Mouse (Mus musculus) spleen, adult 2 months (tissue): ENCODE data around the gene Tspan15. TPM values are rescaled to one million over a fixed set of nuclear protein-coding genes. Genes with fewer than 3 reads are reported as not detected.

Experiments
- DNase-seq, 2 experiments: peaks; one replicate each; pipeline versions ENCODE4 v3.0.0 to v3.0.0-alpha.2; 2012 to 2021; ENCODE audit warnings: low spot score in 2 of 2, low read depth in 1 of 2
- H3K27ac ChIP-seq: fragments of 200-500 bp; 2 replicates; pipeline ENCODE4 v1.5.1; 2012; ENCODE audit warnings: low read length, inconsistent platforms; ENCODE audit not compliant: insufficient read depth
- H3K27me3 ChIP-seq: fragments of 200-500 bp; 2 replicates; pipeline ENCODE4 v1.6.1; 2012; ENCODE audit warnings: mild to moderate bottlenecking, moderate library complexity, low read length, inconsistent platforms; ENCODE audit not compliant: control insufficient read depth, insufficient read depth
- H3K36me3 ChIP-seq: fragments of 200-500 bp; 2 replicates; pipeline ENCODE4 v1.6.1; 2012; ENCODE audit warnings: mild to moderate bottlenecking, low read length, inconsistent platforms; ENCODE audit not compliant: control insufficient read depth, insufficient read depth
- H3K4me1 ChIP-seq: fragments of 200-500 bp; 2 replicates; pipeline ENCODE4 v1.6.1; 2011; ENCODE audit warnings: inconsistent platforms; ENCODE audit not compliant: control insufficient read depth, insufficient read depth, insufficient read length
- H3K4me3 ChIP-seq: fragments of 200-500 bp; 2 replicates; pipeline ENCODE4 v1.5.1; 2011; ENCODE audit warnings: mild to moderate bottlenecking, inconsistent platforms; ENCODE audit not compliant: insufficient read depth, insufficient read length; ENCODE audit errors: extremely low read depth
- CTCF ChIP-seq: fragments of 200-500 bp; IDR thresholded peaks from 2 replicates; pipeline ENCODE4 v1.5.1; 2011; ENCODE audit warnings: mild to moderate bottlenecking, inconsistent platforms; ENCODE audit not compliant: insufficient read depth, insufficient read length, insufficient replicate concordance; ENCODE audit errors: extremely low read depth
- POLR2A ChIP-seq: fragments of 200-500 bp; IDR thresholded peaks from 2 replicates; pipeline ENCODE4 v1.6.1; 2011; ENCODE audit warnings: low read depth, low read length, inconsistent platforms
- WGBS: fragments of 180-500 bp; shearing (Covaris S2); methylation state at CpG from one replicate; pipeline ENCODE4 v1.1.7; 2018; 5-methylcytosine and 5-hydroxymethylcytosine counted together
- polyA plus RNA-seq: library from polyadenylated mRNA; depleted of rRNA; stranded (reverse); fragments of >200 nt; gene quantifications from 2 replicates; pipeline ENCODE4 v1.2.3, GENCODE M21; 2012

Gene Tspan15
- polyA plus RNA-seq, 1 experiment = 39.2 TPM

GRCm38 (mm10) chr10:62215169-62215616 is 15.9 kb downstream of the Tspan15 start:
- WGBS = 51% methylated on average over 5 of the region's 5 CpGs
- no peaks in the 10 kb centered on the region; the same call in 1 of the 2 replicates for H3K4me1 ChIP-seq
- no peak overlapping the region for H3K4me3 ChIP-seq

GRCm38 (mm10) chr10:62211310-62211709 is 19.7 kb downstream of the Tspan15 start:
- Histone ChIP-seq H3K36me3 (no peaks in the 10 kb centered on the region), H3K4me1 (no peaks in the 10 kb centered on the region), H3K4me3 (no peak overlapping the region), H3K27me3 (0 out of 2 replicates have a peak, but pooled peaks cover 1% of the 10 kb centered on the region), H3K27ac (no peak overlapping the region)
- TF ChIP-seq CTCF (no peak), POLR2A (no peak)
- WGBS = 64% methylated on average over 6 of the region's 6 CpGs
- DNase-seq = no peak

More at GRCm38 (mm10) chr10:62215169-62215616, 15.9 kb downstream of the Tspan15 start:
- Histone ChIP-seq H3K36me3 (no peaks in the 10 kb centered on the region), H3K27ac (no peak overlapping the region), H3K27me3 (no peaks in the 10 kb centered on the region)
- TF ChIP-seq CTCF (no peak), POLR2A (no peak)
- no peak for DNase-seq

GRCm38 (mm10) chr10:62208241-62208896 is 22.7 kb downstream of the Tspan15 start:
- DNase-seq = no peak
- 74% methylated on average over 10 of the region's 10 CpGs for WGBS
- no peak for TF ChIP-seq POLR2A

GRCm38 (mm10) chr10:62202574-62202973 is 28.5 kb downstream of the Tspan15 start:
- TF ChIP-seq POLR2A (no peak), CTCF (no peak)
- H3K36me3 ChIP-seq = no peaks in the 10 kb centered on the region
- H3K4me1 ChIP-seq = no peaks in the 10 kb centered on the region
- no peak overlapping the region for H3K4me3 ChIP-seq
- H3K27me3 ChIP-seq = 0 out of 2 replicates have a peak, but pooled peaks cover 1% of the 10 kb centered on the region
- DNase-seq = no peak
- 81% methylated on average over 6 of the region's 6 CpGs for WGBS
- H3K27ac ChIP-seq = no peak overlapping the region

More at GRCm38 (mm10) chr10:62208241-62208896, 22.7 kb downstream of the Tspan15 start:
- Histone ChIP-seq H3K4me1 (no peaks in the 10 kb centered on the region), H3K27ac (no peak overlapping the region), H3K36me3 (no peaks in the 10 kb centered on the region), H3K27me3 (0 out of 2 replicates have a peak, but pooled peaks cover 1% of the 10 kb centered on the region), H3K4me3 (no peak overlapping the region)

- WGBS = 15% methylated on average over 1 of the region's 1 CpGs
- H3K4me1 ChIP-seq = peaks cover 8% of the 10 kb centered on the region; the same call in 1 of the 2 replicates
- no peaks in the 10 kb centered on the region for H3K27me3 ChIP-seq
- no peak for DNase-seq
- TF ChIP-seq CTCF = no peak
- no peak overlapping the region for H3K27ac ChIP-seq
- H3K4me3 ChIP-seq = no peak overlapping the region
- H3K36me3 ChIP-seq = no peaks in the 10 kb centered on the region
These were observed 32.2 kb downstream of the Tspan15 start for GRCm38 (mm10) chr10:62198891-62199290.

GRCm38 (mm10) chr10:62197403-62197802 is 33.6 kb downstream of the Tspan15 start:
- H3K4me3 ChIP-seq = no peak overlapping the region
- H3K36me3 ChIP-seq = no peaks in the 10 kb centered on the region
- peaks cover 8% of the 10 kb centered on the region; the same call in 1 of the 2 replicates for H3K4me1 ChIP-seq
- DNase-seq = no peak
- WGBS = 76% methylated on average over 4 of the region's 4 CpGs
- no peak overlapping the region for H3K27ac ChIP-seq
- no peaks in the 10 kb centered on the region for H3K27me3 ChIP-seq
- TF ChIP-seq CTCF = no peak
- TF ChIP-seq POLR2A = no peak

- Histone ChIP-seq H3K36me3 (no peaks in the 10 kb centered on the region), H3K27ac (peak overlapping the region; percentile 19; the same call in 1 of the 2 replicates), H3K4me1 (peaks cover 9% of the 10 kb centered on the region; the same call in 1 of the 2 replicates), H3K27me3 (no peaks in the 10 kb centered on the region), H3K4me3 (no peak overlapping the region)
- no peak for TF ChIP-seq POLR2A
- no peak for TF ChIP-seq CTCF
- no peak for DNase-seq
- 44% methylated on average over 7 of the region's 7 CpGs for WGBS
These were observed 35.7 kb downstream of the Tspan15 start for GRCm38 (mm10) chr10:62195376-62195775.
